9 mouse cellular contexts compared by ENCODE assay signal in the genomic region with DNA sequence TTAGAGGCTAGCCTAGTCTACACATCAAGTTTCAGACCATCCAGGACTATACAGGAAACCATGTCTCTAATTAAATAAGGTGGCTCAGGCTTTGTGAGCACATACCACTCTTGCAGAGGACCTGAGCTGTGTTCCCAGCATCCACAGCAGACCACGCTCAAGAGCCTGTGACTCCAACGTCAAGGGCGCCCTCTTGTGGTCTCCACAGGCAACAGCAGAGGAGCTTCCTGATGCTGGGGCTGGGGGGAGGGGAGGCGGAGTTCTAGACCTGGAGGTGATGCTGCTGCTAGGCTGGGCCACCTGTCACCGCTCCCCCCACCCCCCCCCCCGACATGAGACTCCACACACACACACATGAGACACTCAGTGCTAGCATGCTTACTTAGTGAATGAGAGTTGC. TPM values are rescaled to one million over a fixed set of nuclear protein-coding genes. Genes with fewer than 3 reads are reported as not detected.
DNase-seq lines count a peak whose midpoint lies in the region; ATAC-seq and TF ChIP-seq lines count a peak whose summit lies in the region.
"Had no signal": no experiment of that assay in that cellular context is flagged by ENCODE, and none has a peak within 500 bp of the region (broad histone marks: within the 10 kb centered on the region; RNA-seq: fewer than 3 reads in every experiment).

No protein-coding gene starts in this region.

- 28% methylated on average over 6 of the region's 6 CpGs for WGBS in kidney, postnatal 0 days

- no peak overlapping the region for H3K27ac ChIP-seq in kidney, postnatal 0 days

- no peak for DNase-seq in kidney, postnatal 0 days (ENCODE audit: low spot score)
- DNase-seq in kidney, postnatal 14 days: no peak
- DNase-seq in MN1 (ENCODE audit: low spot score): peak; percentile 44
- DNase-seq in induced T-regulatory cell, adult 2 months (ENCODE audit: low read depth): peak; percentile 78
- DNase-seq in testis, postnatal 14 days (ENCODE audit: low spot score): peak; percentile 52
- DNase-seq in frontal cortex, postnatal 10 days (ENCODE audit: low spot score in 2 of 2): no peak
- DNase-seq in urinary bladder, postnatal 36 days (ENCODE audit: low spot score in 2 of 2): no peak
- no peak for DNase-seq in Muller cell, postnatal 12 days (ENCODE audit: inconsistent ontology term)

- no peak overlapping the region for H3K9ac ChIP-seq in kidney, postnatal 0 days (ENCODE audit: low read depth, low read length)
- H3K9ac ChIP-seq: liver, embryonic 15.5 days had no signal

- no peak overlapping the region for H3K4me2 ChIP-seq in kidney, postnatal 0 days (ENCODE audit: low read length)
- H3K4me2 ChIP-seq: liver, embryonic 15.5 days had no signal

- no peaks in the 10 kb centered on the region for H3K4me1 ChIP-seq in kidney, postnatal 0 days (replicated peaks; ENCODE audit: insufficient read depth, low read length)

- H3K36me3 ChIP-seq in kidney, postnatal 0 days (ENCODE audit: insufficient read depth, low read length): no peaks in the 10 kb centered on the region
- H3K36me3 ChIP-seq: liver, embryonic 15.5 days had no signal

- H3K27me3 ChIP-seq in kidney, postnatal 0 days (ENCODE audit: insufficient read depth, low read length): no peaks in the 10 kb centered on the region
- H3K27me3 ChIP-seq: liver, embryonic 15.5 days had no signal

- H3K9me3 ChIP-seq in kidney, postnatal 0 days (replicated peaks; ENCODE audit: low read length): no peaks in the 10 kb centered on the region
- H3K9me3 ChIP-seq: liver, embryonic 15.5 days had no signal

- TF ChIP-seq CTCF in kidney, postnatal 0 days (IDR thresholded peaks at IDR 0.05; ENCODE audit: low read depth): peak; percentile 62; the same call in 1 of the 2 replicates

- no peak overlapping the region for H3K4me3 ChIP-seq in kidney, postnatal 0 days (replicated peaks; ENCODE audit: low read depth, low read length)
- H3K4me3 ChIP-seq: liver, embryonic 15.5 days had no signal

- no peak for ATAC-seq in kidney, postnatal 0 days (replicated peaks; ENCODE audit: low FRiP score, low read depth)

RNA-seq across cellular contexts. Expression of gene Baiap2l2, which starts 5.1 kb away (rescaled TPM):
- 23.9 and 25.0 TPM in 2 replicates for polyA plus RNA-seq in kidney, postnatal 0 days (2015; fragmentation: Nextera tagmentation; extraction: Ambion mirVana)

RNA-seq across cellular contexts. Expression of gene Slc16a8, which starts 25.6 kb away (rescaled TPM):
- polyA plus RNA-seq in kidney, postnatal 0 days (2015; fragmentation: Nextera tagmentation; extraction: Ambion mirVana): 0.23 TPM in 1 of 2 replicates, not detected in the other
- polyA plus RNA-seq: liver, embryonic 15.5 days had no signal

RNA-seq across cellular contexts. Expression of gene Pla2g6, which starts 48.0 kb away (rescaled TPM):
- 10.7 and 12.2 TPM in 2 replicates for polyA plus RNA-seq in kidney, postnatal 0 days (2015; fragmentation: Nextera tagmentation; extraction: Ambion mirVana)

RNA-seq across cellular contexts. Expression of gene Gm49486, which starts 51.0 kb away (rescaled TPM):
- 0.33 and 0.42 TPM in 2 replicates for polyA plus RNA-seq in kidney, postnatal 0 days (2015; fragmentation: Nextera tagmentation; extraction: Ambion mirVana)
- polyA plus RNA-seq: liver, embryonic 15.5 days had no signal

RNA-seq across cellular contexts. Expression of gene Pick1, which starts 51.2 kb away (rescaled TPM):
- polyA plus RNA-seq in kidney, postnatal 0 days (2015; fragmentation: Nextera tagmentation; extraction: Ambion mirVana): 31.8 and 35.6 TPM in 2 replicates

Comparison
In these comparisons a context has a peak if more than half of its experiments do, and no peak if none do; other contexts are left out.
1. DNase-seq: peak in MN1 (single experiment), induced T-regulatory cell, adult 2 months (single experiment) and testis, postnatal 14 days (single experiment); none in kidney, postnatal 0 days (single experiment), kidney, postnatal 14 days (single experiment), frontal cortex, postnatal 10 days (0 of 2), urinary bladder, postnatal 36 days (0 of 2) and Muller cell, postnatal 12 days (single experiment).